Mouse (Mus musculus) myocyte (in vitro differentiated cells): ENCODE measurements around the gene Ins2. TPM values are rescaled to one million over a fixed set of nuclear protein-coding genes. Genes with fewer than 3 reads are reported as not detected.

Experiments used
- H3K27me3 ChIP-seq: one replicate; pipeline ENCODE4 v1.6.1; 2011; ENCODE audit not compliant: control insufficient read depth, insufficient read depth, insufficient read length
- H3K36me3 ChIP-seq: one replicate; pipeline ENCODE4 v1.6.1; 2011; ENCODE audit not compliant: control insufficient read depth, insufficient read depth
- H3K4me2 ChIP-seq: one replicate; pipeline ENCODE4 v1.6.1; 2011; ENCODE audit warnings: low read depth, control low read depth
- H3K4me3 ChIP-seq: one replicate; pipeline ENCODE4 v1.5.1; 2011; ENCODE audit warnings: mild to moderate bottlenecking, control low read depth, moderate library complexity
- H3K79me2 ChIP-seq: one replicate; pipeline ENCODE4 v1.6.1; 2011; ENCODE audit not compliant: control insufficient read depth, insufficient read depth
- H3ac ChIP-seq: one replicate; pipeline ENCODE4 v1.6.1; 2011; ENCODE audit not compliant: control insufficient read depth, insufficient read length
- CEBPB ChIP-seq: IDR thresholded peaks from 2 replicates; pipeline ENCODE4 v1.6.1; 2011; ENCODE audit warnings: mild to moderate bottlenecking, moderate library complexity; ENCODE audit not compliant: poor library complexity, insufficient read depth, severe bottlenecking
- E2F4 ChIP-seq: IDR thresholded peaks from one replicate; pipeline ENCODE4 v1.6.1; 2011; ENCODE audit warnings: mild to moderate bottlenecking, control low read depth, moderate library complexity; ENCODE audit not compliant: insufficient read depth
- MAX ChIP-seq: IDR thresholded peaks from one replicate; pipeline ENCODE4 v1.6.1; 2011; ENCODE audit warnings: low read depth, mild to moderate bottlenecking, control low read depth
- MYOD1 ChIP-seq, 3 experiments: IDR thresholded peaks; one replicate each; pipeline ENCODE4 v1.6.1; 2011; ENCODE audit warnings: control low read depth in 2 of 3, low read depth in 2 of 3, mild to moderate bottlenecking in 2 of 3, moderate library complexity in 1 of 3; ENCODE audit not compliant: insufficient read length in 2 of 3, control insufficient read depth in 1 of 3
- MYOG ChIP-seq, 3 experiments: IDR thresholded peaks; one replicate each; pipeline ENCODE4 v1.6.1; 2011; ENCODE audit warnings: control low read depth in 2 of 3, low read depth in 2 of 3, mild to moderate bottlenecking in 2 of 3; ENCODE audit not compliant: insufficient read length in 2 of 3, control insufficient read depth in 1 of 3, insufficient read depth in 1 of 3
- POLR2A ChIP-seq: IDR thresholded peaks from one replicate; pipeline ENCODE4 v1.6.1; 2011; ENCODE audit warnings: low read depth, mild to moderate bottlenecking, control low read depth, moderate library complexity; ENCODE audit not compliant: insufficient read length
- POLR2AphosphoS2 ChIP-seq: IDR thresholded peaks from one replicate; pipeline ENCODE4 v1.6.1; 2011; ENCODE audit warnings: low read depth, control low read depth; ENCODE audit not compliant: insufficient read length
- REST ChIP-seq: IDR thresholded peaks from one replicate; pipeline ENCODE4 v1.6.1; 2011; ENCODE audit warnings: mild to moderate bottlenecking, control low read depth, moderate library complexity; ENCODE audit not compliant: insufficient read depth, insufficient read length
- SRF ChIP-seq: IDR thresholded peaks from one replicate; pipeline ENCODE4 v1.6.1; 2011; ENCODE audit warnings: low read depth; ENCODE audit not compliant: control insufficient read depth, insufficient read length
- TCF12 ChIP-seq: IDR thresholded peaks from one replicate; pipeline ENCODE4 v1.6.1; 2011; ENCODE audit warnings: mild to moderate bottlenecking, control low read depth; ENCODE audit not compliant: poor library complexity, insufficient read depth, severe bottlenecking
- TCF3 ChIP-seq: IDR thresholded peaks from one replicate; pipeline ENCODE4 v1.6.1; 2011; ENCODE audit warnings: low read depth, control low read depth; ENCODE audit not compliant: insufficient read length
- USF1 ChIP-seq: IDR thresholded peaks from one replicate; pipeline ENCODE4 v1.6.1; 2011; ENCODE audit warnings: low read depth, mild to moderate bottlenecking, control low read depth, moderate library complexity
- polyA plus RNA-seq: library from polyadenylated mRNA; unstranded; fragments of >200 nt; fragmentation: generic; extraction: Trizol; gene quantifications from one replicate; pipeline ENCODE4 v1.2.1, GENCODE M21; 2012; ENCODE audit warnings: missing spikeins

Ins2 gene
- polyA plus RNA-seq, 1 experiment = 1.2 TPM

DNA sequence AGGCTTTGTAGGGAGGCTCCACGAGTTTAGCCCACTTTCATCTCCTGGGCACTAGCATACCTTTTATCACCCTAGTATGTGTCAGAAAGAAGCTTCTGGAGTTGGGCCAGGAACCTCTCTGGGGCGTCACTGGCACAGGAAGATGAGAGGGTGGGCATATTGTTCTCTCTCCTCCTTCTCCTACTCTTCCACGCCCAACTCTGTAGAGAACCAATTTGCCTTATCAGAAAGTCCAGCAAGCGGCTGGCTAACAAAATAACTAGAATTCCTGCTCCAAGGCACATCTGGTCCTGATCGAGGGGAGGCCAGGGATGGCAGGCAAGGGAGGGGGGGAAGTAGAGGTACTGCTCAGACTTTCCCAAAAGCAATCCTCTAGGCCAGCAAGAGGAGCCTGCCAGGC, 98.1 kb downstream of the Ins2 start:
- Histone ChIP-seq H3K36me3 (no peaks in the 10 kb centered on the region), H3K4me3 (no peak overlapping the region), H3K4me2 (no peak overlapping the region), H3K79me2 (no peaks in the 10 kb centered on the region), H3K27me3 (no peaks in the 10 kb centered on the region), H3ac (no peak overlapping the region)
- TF ChIP-seq REST (no peak), TCF3 (no peak), POLR2A (no peak), CEBPB (no peak), E2F4 (no peak), USF1 (no peak), TCF12 (no peak), MYOG (IDR thresholded peaks at IDR 0.05; ENCODE audit: control insufficient read depth in 1 of 3, insufficient read depth in 1 of 3, insufficient read length in 2 of 3, low read depth in 2 of 3) (no peak), POLR2AphosphoS2 (no peak), SRF (no peak), MYOD1 (IDR thresholded peaks at IDR 0.05; ENCODE audit: control insufficient read depth in 1 of 3, insufficient read length in 2 of 3, low read depth in 2 of 3) (no peak), MAX (no peak)

- no peak overlapping the region for H3K4me2 ChIP-seq
- no peak overlapping the region for H3ac ChIP-seq
- no peaks in the 10 kb centered on the region for H3K79me2 ChIP-seq
- no peaks in the 10 kb centered on the region for H3K36me3 ChIP-seq
- H3K27me3 ChIP-seq = peaks cover 9% of the 10 kb centered on the region
- TF ChIP-seq CEBPB (no peak), E2F4 (no peak)
- H3K4me3 ChIP-seq = no peak overlapping the region
Observed at GRCm38 (mm10) chr7:142636178-142636577, 107.0 kb downstream of the Ins2 start.

- Histone ChIP-seq H3K79me2 (no peaks in the 10 kb centered on the region), H3K27me3 (peaks cover 9% of the 10 kb centered on the region), H3K4me2 (no peak overlapping the region), H3K36me3 (no peaks in the 10 kb centered on the region), H3ac (no peak overlapping the region), H3K4me3 (no peak overlapping the region)
- TF ChIP-seq USF1 = no peak
- TF ChIP-seq MYOG (IDR thresholded peaks at IDR 0.05; ENCODE audit: control insufficient read depth in 1 of 3, insufficient read depth in 1 of 3, insufficient read length in 2 of 3, low read depth in 2 of 3) = no peak
- TF ChIP-seq CEBPB = no peak
- TF ChIP-seq TCF3 = no peak
- no peak for TF ChIP-seq TCF12
- TF ChIP-seq E2F4 = no peak
- no peak for TF ChIP-seq MAX
- TF ChIP-seq MYOD1 (IDR thresholded peaks at IDR 0.05; ENCODE audit: control insufficient read depth in 1 of 3, insufficient read length in 2 of 3, low read depth in 2 of 3) = no peak
- TF ChIP-seq REST = no peak
- TF ChIP-seq POLR2AphosphoS2 = no peak
- no peak for TF ChIP-seq POLR2A
- TF ChIP-seq SRF = no peak
Observed at GRCm38 (mm10) chr7:142630691-142631090, 112.5 kb downstream of the Ins2 start.

- H3K79me2 ChIP-seq = no peaks in the 10 kb centered on the region
- no peak overlapping the region for H3ac ChIP-seq
- TF ChIP-seq SRF = no peak
- no peak for TF ChIP-seq E2F4
- no peak for TF ChIP-seq POLR2A
- TF ChIP-seq USF1 = no peak
- TF ChIP-seq MYOG (IDR thresholded peaks at IDR 0.05; ENCODE audit: control insufficient read depth in 1 of 3, insufficient read depth in 1 of 3, insufficient read length in 2 of 3, low read depth in 2 of 3) = no peak
- TF ChIP-seq MAX = no peak
- no peak for TF ChIP-seq MYOD1 (IDR thresholded peaks at IDR 0.05; ENCODE audit: control insufficient read depth in 1 of 3, insufficient read length in 2 of 3, low read depth in 2 of 3)
- TF ChIP-seq TCF12 = no peak
- no peak for TF ChIP-seq CEBPB
- TF ChIP-seq REST = no peak
- no peak for TF ChIP-seq TCF3
- TF ChIP-seq POLR2AphosphoS2 = no peak
- no peaks in the 10 kb centered on the region for H3K36me3 ChIP-seq
- H3K4me2 ChIP-seq = no peak overlapping the region
- peaks cover 6% of the 10 kb centered on the region for H3K27me3 ChIP-seq
- no peak overlapping the region for H3K4me3 ChIP-seq
Observed at GRCm38 (mm10) chr7:142629806-142630205, 113.4 kb downstream of the Ins2 start.

Other genes starting within 250 kb of the Ins2 start
- 2,107 TPM for gene Tnnt3, start 244.5 kb downstream of the Ins2 start, polyA plus RNA-seq
- gene Mrpl23, start 210.7 kb downstream of the Ins2 start, polyA plus RNA-seq = 73.3 TPM
- gene Igf2, start 76.6 kb downstream of the Ins2 start, polyA plus RNA-seq = 331 TPM
- gene Gm49394, start 73.4 kb downstream of the Ins2 start, polyA plus RNA-seq = 0.65 TPM
- gene Th, start 187.7 kb upstream of the Ins2 start, polyA plus RNA-seq = not detected
- not detected for gene Ascl2, start 225.9 kb upstream of the Ins2 start, polyA plus RNA-seq